Mouse (Mus musculus): ENCODE data around the gene Gm7544.

- TF ChIP-seq CTCF (IDR thresholded peaks at IDR 0.05; ENCODE audit: extremely low read depth, insufficient read depth, insufficient read length, insufficient replicate concordance) (no peak), POLR2A (IDR thresholded peaks at IDR 0.05; ENCODE audit: low read depth, low read length) (no peak)
These were observed 7.2 kb downstream of the Gm7544 start for GRCm38 (mm10) chr1:82948601-82949000.
